Mouse (Mus musculus): Measurements from ENCODE around the gene Ttc38.

Ttc38 gene

DNA sequence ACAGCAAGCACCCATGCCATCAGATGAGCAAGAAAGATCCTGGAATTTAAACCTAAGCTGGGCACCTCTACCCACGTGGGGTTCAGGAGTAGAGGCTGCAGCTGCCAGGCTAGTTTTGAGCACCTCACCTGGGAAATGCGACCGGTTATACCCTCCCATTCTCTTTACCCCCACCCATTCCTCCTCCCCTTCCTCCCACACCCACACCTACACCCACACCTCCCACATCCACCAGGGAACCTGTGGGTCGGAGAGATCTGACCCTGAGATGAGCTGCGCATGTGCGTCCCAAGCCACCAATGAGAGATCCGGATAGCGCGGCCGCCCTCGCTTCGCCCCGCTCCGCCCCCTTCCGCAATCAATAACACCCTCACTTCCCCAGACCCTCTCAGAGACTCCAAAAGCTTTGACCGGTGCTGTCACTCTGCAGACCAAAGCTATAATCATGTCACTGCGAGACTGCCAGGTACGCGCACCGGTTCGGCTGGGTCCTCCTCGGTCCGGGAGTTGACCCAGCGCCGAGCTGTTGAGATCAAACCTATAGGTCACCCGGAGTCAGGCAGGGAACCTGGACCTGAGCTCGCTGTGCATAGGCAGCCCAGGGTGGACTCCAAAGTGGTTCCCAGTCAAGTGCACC lies at the start of gene Ttc38:
Ttc38 (plus strand) TSS at position 353 of the 637 bp plus-strand sequence.
- DNase-seq (ENCODE audit: low spot score in 2 of 2): peak; percentile 55 to 70

DNA sequence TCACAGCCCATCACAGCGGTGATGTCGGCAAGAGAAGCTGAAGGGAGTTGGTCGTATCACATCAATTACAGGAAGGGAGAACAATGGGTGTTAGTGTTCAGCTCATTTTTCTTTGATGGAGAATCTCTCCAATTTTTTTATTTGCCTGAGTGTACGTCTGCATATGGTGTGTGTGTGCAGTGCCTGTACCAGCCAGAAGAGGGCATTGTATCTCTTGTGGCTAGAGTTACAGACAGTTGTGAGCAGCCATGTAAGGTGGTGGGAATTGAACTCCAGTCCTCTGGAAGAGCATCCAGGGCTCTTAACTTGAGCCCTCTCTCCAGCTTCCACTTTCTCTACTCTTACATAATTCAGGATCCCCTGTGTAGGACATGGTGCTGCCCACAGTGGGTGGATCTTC lies 49.0 kb upstream of the Ttc38 start:
- no peak for DNase-seq (ENCODE audit: low spot score in 2 of 2)

DNA sequence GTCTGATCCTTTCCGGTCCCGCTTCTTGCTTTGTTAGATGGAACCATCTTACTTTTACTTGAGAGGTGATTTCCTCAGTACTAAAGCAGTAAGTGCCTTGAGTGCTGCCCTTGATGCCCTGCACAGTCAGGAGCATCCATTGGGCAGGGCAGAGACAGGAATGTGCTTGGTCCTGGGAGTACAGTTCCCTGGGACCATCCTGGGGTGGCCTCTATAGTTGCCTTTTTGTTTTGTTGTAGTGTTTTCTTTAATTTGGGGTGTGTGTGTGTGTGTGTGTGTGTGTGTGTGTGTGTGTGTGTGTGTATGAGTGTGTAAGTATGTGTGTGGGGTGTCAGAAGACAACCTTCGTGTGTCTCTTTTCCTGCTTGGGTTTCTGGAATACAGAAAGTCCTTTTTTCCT lies 47.8 kb upstream of the Ttc38 start:
- DNase-seq (ENCODE audit: low spot score in 2 of 2): no peak

- no peak for DNase-seq (ENCODE audit: low spot score in 2 of 2)
Measured at GRCm38 (mm10) chr15:85786711-85787110, 45.4 kb upstream of the Ttc38 start.

- DNase-seq (ENCODE audit: low spot score in 2 of 2): no peak
Measured at GRCm38 (mm10) chr15:85787482-85787881, 44.6 kb upstream of the Ttc38 start.

DNA sequence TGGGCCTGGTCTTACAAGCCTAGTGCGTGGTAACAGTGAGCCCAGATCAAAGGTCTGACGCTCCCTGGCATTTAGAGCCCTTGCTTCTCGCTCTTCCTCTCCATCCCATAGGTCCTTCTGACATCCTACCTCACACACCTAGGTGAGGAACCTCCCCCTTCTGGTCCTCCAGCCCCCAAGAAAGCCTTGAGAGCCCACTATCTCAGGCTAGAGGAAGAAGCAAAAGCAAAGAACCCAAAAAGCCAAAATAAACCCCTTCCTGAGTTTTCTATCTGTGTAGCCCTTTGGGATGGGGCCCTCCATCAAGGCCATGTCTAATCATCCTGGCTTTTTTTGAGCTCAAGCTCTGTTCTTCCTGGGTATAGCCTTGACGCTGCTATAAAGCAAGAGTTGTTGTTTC lies 44.1 kb upstream of the Ttc38 start:
- DNase-seq (ENCODE audit: low spot score in 2 of 2): no peak

GRCm38 (mm10) chr15:85788633-85789032 lies 43.5 kb upstream of the Ttc38 start:
- DNase-seq (ENCODE audit: low spot score in 2 of 2): no peak

GRCm38 (mm10) chr15:85791449-85791848 lies 40.7 kb upstream of the Ttc38 start:
- DNase-seq (ENCODE audit: low spot score in 2 of 2): no peak

GRCm38 (mm10) chr15:85792819-85793218 lies 39.3 kb upstream of the Ttc38 start:
- DNase-seq (ENCODE audit: low spot score in 2 of 2): peak; percentile 66 to 92

- no peak for DNase-seq (ENCODE audit: low spot score in 2 of 2)
Measured at GRCm38 (mm10) chr15:85795516-85795915, 36.6 kb upstream of the Ttc38 start.

DNA sequence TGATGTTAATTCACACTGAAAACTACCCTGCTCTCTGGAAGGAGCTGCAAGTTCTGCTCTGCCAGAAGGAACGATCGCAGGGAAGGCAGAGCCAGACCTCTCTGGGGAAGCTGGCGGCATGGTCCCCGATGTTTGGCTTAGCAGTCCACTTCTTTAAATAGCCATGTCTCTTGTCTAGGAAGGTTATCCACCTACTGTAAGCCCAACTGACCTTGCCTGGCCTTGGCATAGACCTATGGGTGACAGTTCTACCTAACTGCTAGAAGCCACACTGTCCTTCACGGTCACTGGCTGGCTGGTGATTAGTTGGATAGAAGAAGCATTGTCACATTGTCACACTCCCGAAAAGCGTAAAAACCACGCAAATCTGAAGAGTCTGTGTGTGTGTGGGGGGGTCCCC lies 33.4 kb upstream of the Ttc38 start:
- no peak for DNase-seq (ENCODE audit: low spot score in 2 of 2)

GRCm38 (mm10) chr15:85802931-85803330 lies 29.2 kb upstream of the Ttc38 start:
- peak in 1 of 2 experiments; percentile 31 for DNase-seq (ENCODE audit: low spot score in 2 of 2)

DNA sequence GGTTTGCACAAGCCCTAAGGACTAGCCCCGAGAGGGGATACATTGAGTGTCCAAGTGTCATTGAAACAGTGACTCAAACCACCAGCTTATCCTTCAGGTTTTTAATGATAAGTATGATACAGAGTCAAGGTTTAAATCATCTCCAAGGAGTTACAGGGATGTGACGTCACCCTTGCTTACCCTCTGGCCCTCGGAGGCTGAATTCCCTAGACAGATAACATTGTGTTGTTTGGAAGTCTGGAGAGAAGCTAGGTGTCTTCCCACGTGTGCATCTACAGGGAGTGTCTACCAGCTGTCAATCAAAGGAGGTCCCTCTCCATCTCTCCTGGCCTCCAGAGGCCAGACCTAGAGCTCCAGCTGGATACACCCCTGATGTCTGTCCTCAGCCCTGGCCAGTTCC lies 25.2 kb upstream of the Ttc38 start:
- no peak for DNase-seq (ENCODE audit: low spot score in 2 of 2)

- DNase-seq (ENCODE audit: low spot score in 2 of 2): no peak
Measured at GRCm38 (mm10) chr15:85807404-85807803, 24.7 kb upstream of the Ttc38 start.

- DNase-seq (ENCODE audit: low spot score in 2 of 2): no peak
Measured at GRCm38 (mm10) chr15:85808031-85808430, 24.1 kb upstream of the Ttc38 start.

- no peak for DNase-seq (ENCODE audit: low spot score in 2 of 2)
Measured at GRCm38 (mm10) chr15:85808434-85808833, 23.7 kb upstream of the Ttc38 start.

DNA sequence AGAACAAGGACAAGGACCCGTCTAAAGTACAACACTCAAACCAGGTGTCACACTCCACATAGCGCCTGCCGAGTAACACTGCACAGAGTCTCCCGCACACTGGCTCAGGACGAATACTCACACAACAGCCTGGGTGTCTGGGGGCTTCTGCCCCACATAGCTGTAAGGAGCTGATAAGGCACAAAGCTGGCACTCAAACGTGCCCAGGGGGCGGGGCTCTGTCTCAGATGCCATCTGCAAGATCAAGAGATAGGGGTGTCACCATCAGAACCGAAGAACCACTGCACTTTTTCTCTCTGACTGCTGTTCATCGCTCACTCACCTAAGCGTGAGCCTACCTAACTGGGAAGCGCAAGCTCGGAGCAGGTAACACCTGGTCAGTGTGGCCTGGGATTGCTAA lies 23.0 kb upstream of the Ttc38 start:
- no peak for DNase-seq (ENCODE audit: low spot score in 2 of 2)

DNA sequence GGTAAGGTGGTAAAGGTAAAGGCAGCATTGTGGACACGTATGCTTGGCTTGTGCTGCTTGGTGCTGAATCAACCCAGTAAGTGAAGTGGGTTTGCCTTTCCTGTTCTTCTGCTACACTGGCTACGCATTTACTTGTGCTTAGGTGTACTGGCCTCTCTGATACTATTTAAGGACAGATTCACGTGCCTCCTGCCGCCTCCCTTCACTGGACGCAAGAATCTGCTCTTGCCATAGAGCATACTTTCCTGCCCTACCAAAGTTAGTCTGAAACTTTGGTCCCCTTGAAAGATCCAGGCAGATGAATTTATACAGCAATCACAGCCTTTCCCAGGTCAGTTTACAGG lies 21.7 kb upstream of the Ttc38 start:
- DNase-seq (ENCODE audit: low spot score in 2 of 2): no peak

GRCm38 (mm10) chr15:85810806-85811521 lies 21.1 kb upstream of the Ttc38 start:
- DNase-seq (ENCODE audit: low spot score in 2 of 2): peak in 1 of 2 experiments; percentile 19

- DNase-seq (ENCODE audit: low spot score in 2 of 2): peak; percentile 98 to 99
Measured at GRCm38 (mm10) chr15:85811535-85812277, 20.4 kb upstream of the Ttc38 start, which contains the start of gene Cdpf1. Gene Cdpf1 (minus strand): TSS chr15:85811697.

- DNase-seq (ENCODE audit: low spot score in 2 of 2): no peak
Measured at GRCm38 (mm10) chr15:85813428-85813827, 18.7 kb upstream of the Ttc38 start.

GRCm38 (mm10) chr15:85821203-85822010 lies 10.7 kb upstream of the Ttc38 start, which contains the start of gene Pkdrej:
Gene Pkdrej (minus strand): TSS chr15:85821734.
- DNase-seq (ENCODE audit: low spot score in 2 of 2): peak in 1 of 2 experiments; percentile 32

Measured in cerebellum, postnatal 4 days (tissue).